Mouse (Mus musculus) liver, embryonic 12.5 days (tissue): ENCODE measurements around the gene Vmn2r87. TPM values are rescaled to one million over a fixed set of nuclear protein-coding genes. Genes with fewer than 3 reads are reported as not detected.

ENCODE experiments used
- polyA plus RNA-seq: library from polyadenylated mRNA; unstranded; fragments of >200 nt; fragmentation: Nextera tagmentation; extraction: Ambion mirVana; gene quantifications from 2 replicates; pipeline ENCODE4 v1.2.1, GENCODE M21; 2016

The Vmn2r87 gene
- polyA plus RNA-seq, 1 experiment from 2014 or later, result not detected

Other genes starting within 250 kb of the Vmn2r87 start
- gene Neurod4, start 217.2 kb downstream of the Vmn2r87 start, polyA plus RNA-seq, result not detected in 2 replicates
- 3.8 and 3.9 TPM in 2 replicates for gene Tespa1, start 174.5 kb downstream of the Vmn2r87 start, polyA plus RNA-seq
- 0.01 and 0.02 TPM in 2 replicates for gene Vmn2r84, start 103.1 kb downstream of the Vmn2r87 start, polyA plus RNA-seq
- gene Vmn2r85, start 67.7 kb downstream of the Vmn2r87 start, polyA plus RNA-seq, result not detected in 2 replicates
- gene Vmn2r86, start 41.3 kb downstream of the Vmn2r87 start, polyA plus RNA-seq, result not detected in 2 replicates